Mouse (Mus musculus): ENCODE results near the gene Eif3l.

Eif3l gene

DNA sequence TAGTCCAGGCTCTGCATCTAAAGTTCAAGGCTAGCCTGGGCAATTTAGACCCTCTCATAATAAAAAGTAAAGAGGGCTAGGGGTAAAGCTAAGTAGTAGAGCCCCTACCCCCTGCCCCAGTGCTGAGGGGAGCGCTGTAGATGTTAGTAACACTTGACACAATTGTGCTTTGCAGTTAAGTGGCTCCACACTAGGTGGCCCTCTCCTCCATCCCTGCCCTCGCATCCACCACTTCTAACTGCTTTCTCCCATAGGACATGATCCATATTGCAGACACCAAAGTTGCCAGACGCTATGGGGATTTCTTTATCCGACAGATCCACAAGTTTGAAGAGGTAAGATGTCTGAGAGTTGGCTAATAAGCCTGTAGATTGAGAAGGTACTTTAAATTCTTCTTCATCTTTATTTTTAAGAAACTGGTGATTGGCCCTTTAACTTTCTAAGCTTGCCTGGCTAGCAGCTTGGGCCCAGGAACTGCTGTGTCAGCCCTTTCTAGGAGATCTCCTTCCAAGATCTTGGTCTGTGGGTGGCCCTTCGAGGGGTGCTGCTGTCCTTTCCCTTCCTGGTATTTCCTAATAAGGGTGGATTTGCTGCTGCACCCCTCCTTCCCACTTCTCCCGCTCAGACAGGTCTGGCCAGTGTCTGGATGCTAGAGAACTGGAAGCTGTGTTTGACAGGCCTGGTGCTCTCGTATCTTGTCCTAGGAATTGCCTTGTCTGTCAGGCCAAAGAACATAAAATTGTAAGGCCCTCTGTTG, 18.3 kb downstream of the Eif3l start:
- DNase-seq (ENCODE audit: low spot score in 2 of 2) = peak; percentile 51 to 61

DNA sequence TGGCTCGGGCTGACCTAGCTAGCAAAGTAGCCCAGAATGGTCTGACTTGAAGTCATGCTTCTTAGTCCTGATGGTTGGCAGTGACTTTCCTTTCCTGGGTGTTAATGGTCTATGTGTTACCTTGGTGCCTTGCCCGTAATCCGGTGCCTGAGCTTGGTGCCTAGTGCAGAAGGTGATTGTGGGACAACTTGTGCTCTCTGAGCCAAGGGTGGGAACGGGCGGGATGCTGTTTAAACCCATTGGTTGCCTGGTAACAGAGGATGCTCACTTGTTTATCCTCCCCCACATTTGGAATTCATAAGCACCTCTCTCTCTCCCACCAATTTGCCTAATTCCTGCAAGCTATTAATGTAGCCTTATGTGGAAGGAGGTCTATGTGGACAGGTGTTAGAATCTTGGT, 20.5 kb downstream of the Eif3l start:
- DNase-seq (ENCODE audit: low spot score in 2 of 2) = no peak

DNA sequence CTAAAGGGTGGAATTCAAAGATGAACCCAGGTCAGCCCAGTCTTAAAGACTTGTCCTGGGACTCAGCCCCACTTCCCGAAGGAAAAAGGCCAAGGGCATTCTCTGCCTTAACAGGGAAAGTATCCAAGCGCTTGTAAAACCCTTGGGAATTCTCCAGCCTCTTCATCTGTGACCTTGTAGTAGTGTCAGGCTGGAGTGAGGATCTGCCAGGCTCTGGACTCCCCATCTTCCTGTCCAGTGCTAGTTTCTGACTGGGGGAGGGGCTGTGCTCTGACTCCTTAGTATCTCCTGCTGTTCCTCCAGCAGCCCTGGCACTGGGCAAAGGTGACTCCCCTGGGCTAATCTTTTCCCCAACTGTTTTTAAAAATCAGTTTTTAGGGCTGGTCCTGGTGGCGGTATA, 21.6 kb downstream of the Eif3l start:
- DNase-seq (ENCODE audit: low spot score in 2 of 2) = no peak

DNA sequence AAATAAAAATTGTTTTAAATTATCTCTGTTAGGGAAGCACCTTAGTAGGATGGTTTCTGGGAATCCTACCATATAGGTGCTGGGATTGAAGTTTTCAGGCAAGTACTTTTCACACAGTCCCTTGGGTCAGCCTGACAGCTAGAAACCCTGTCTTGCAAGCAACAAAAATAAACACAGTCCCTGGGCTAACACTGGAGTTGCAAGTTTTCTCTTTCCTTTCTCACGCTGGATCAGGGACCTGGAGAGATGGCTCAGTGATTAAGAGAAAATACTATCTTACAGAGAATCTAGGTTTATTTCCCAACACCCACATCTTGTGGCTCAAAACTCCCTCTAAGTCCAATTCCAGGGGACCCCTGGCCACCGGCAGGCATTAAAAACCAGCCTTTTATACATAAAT, 22.2 kb downstream of the Eif3l start:
- no peak for DNase-seq (ENCODE audit: low spot score in 2 of 2)

DNA sequence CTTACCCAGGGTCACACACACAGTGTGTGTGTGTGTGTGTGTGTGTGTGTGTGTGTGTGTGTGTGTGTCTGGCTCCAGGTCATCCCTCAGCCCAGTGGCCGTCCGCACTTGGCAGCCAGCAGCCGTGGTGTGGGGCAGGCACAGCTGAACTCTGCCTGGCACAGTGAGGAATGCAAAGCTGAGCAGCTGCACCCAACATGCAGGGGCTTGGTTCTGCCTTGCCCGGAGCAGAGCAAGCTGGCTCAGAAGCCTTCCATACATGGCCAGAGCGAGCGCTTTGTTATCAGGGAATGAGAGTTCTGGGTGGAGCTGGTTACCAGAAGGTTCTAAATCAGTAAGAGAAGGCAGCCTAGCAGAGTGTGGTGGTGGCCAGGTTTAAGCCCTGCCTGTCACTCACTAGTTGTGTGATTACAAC, 22.6 kb downstream of the Eif3l start:
- DNase-seq (ENCODE audit: low spot score in 2 of 2) = peak in 1 of 2 experiments; percentile 38

DNA sequence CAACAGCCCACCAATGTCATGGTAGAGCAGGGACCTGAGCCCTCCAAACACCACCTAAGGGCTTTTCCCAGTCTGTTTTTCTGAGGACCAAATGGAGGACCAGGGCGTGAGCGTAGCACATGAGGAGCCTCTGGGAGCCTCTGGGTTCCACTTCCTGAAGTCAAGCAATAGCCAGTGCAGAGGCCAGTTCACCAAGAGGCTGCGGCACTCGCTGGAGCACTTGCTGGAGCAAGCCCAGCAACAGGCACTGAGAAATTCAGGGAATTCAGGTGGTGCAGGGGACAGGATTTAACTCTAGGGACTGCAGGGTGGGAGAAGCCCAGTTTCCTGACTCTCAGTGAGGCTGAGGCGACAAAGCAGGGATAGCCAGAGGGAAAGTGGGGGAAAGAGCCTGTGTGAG, 23.2 kb downstream of the Eif3l start:
- no peak for DNase-seq (ENCODE audit: low spot score in 2 of 2)

DNA sequence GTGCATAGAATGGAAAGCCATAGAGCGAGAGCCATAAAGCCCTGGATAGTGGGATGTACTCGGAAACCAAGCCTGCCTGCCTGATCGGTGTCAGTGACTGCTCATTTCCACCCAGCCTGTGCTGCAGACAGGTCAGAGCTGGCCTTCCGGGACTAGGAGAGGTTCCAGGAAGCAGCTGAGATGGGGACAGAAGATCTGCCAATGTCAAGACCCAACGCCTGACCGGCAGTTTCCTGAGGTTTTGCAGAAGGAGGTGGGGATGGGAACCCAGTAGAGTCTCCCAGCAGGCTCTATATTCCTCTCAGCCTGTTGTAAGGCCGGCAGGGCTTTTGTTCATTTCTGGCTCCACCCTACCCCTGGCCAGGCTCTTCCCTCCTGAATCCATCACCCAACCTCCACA, 23.9 kb downstream of the Eif3l start:
- DNase-seq (ENCODE audit: low spot score in 2 of 2) = no peak

DNA sequence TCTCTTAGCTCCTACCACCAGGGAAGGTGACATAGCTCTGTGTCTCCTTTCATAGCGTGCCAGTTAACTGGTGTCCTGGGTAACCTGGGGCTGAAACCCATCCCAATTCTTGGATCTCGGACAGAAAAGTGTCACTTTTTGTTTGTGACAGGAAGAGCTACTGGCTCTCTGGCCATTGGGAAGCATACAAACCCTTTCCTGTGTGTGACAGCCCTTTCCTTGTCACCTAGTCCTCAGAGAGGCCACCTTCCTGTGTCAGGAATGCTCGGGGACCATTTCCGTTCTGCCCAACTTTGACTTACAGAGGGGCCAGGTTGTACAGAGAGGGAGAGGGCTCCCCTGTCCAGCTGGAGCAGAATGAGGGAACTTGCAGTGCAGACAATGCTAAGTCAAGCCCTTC, 24.5 kb downstream of the Eif3l start:
- no peak for DNase-seq (ENCODE audit: low spot score in 2 of 2)

DNA sequence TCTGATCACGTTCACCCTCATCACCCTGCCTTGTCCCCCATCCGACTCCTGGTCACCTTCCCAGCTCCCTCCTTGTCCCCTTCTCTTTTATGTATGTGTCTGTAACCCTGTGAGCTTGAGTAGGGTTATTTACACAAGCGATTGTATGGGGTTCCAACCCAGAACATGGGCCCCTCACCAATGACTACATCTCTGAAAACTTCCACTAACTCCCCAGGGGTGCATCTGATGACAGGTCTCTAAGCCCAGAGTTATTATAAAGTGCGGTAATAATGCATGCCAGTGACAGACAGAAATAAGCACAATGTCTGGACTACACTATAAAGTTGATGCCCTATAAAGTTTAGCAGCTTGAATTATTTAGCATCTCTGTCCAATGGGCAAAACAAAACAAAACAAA, 25.4 kb downstream of the Eif3l start:
- no peak for DNase-seq (ENCODE audit: low spot score in 2 of 2)

DNA sequence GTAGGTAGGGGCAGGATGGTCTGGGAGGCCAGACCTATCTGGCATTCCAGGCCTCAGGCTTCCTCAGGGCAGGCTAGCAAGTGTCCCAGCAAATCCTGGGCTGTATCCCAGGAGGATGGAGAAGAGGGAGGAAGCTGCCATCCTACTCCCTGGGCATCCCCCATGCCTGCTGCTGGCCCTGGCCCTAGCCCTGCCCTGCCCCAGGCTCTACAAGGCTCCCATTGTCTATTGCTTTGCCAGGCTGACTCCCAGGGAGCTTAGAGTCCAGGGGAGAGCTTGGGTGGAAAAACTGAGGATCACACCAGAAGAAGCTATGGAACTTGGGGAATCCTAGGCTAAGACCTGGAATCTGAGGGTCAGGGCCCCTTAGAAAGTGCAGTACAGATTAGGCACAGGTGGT, 26.6 kb downstream of the Eif3l start:
- no peak for DNase-seq (ENCODE audit: low spot score in 2 of 2)

DNA sequence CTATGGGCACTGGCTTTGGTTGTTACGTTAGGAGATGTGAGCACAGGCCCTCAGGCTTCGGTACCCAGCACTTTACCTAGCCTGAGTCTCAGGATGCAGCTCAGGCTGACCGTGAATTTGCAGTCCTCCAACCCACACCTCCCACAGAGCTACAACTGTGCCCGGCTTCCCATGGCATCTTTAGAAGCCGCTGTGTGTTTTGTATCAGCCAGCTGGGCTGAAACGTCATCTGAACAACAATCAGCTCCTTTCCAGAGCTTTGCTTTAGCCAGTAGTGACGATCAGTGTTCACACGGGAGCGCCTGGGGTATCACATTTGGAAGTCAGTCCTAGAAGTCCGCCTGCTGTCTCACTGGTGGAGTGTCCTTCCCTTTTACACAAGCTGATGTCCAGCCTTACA, 28.3 kb downstream of the Eif3l start:
- DNase-seq (ENCODE audit: low spot score in 2 of 2) = peak; percentile 31 to 33

DNA sequence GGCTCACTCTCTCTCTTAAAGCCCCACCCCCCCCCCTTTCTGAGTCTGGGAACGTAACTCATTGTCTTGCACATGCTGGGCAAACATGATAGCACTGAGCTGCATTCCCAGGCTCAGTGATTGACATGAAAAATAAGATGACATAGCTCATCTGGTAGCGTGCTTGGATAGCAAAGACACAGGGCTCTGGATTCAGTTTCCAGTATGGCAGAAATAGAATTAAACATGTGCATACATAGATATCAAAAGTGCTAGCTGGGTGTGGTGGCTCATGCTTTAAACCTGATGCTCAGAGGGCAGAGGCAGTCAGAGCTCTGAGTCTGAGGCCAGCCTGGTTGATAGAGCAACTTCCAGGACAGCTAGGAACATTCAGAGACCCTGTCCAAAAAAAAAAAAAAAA, 30.8 kb downstream of the Eif3l start:
- DNase-seq (ENCODE audit: low spot score in 2 of 2) = no peak

DNA sequence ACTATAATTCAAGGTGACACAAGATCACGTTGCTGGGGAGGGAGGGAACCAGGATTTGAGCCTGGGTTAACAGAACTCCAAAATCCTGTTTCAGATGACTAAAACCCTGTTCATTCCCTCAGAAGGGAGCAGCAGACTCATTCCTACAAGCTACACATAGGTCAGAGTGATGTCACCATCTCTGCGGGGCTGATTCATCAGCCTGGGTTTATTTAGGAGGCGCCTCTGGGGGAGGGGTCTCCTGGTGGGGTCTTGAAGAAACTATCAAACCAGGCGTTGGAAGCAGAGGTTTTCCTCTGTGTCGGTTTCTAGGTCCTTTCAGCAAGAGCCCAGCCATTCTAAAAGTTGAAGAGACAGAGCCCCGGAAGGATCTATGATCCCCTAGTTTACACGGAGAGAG, 33.0 kb downstream of the Eif3l start:
- no peak for DNase-seq (ENCODE audit: low spot score in 2 of 2)

DNA sequence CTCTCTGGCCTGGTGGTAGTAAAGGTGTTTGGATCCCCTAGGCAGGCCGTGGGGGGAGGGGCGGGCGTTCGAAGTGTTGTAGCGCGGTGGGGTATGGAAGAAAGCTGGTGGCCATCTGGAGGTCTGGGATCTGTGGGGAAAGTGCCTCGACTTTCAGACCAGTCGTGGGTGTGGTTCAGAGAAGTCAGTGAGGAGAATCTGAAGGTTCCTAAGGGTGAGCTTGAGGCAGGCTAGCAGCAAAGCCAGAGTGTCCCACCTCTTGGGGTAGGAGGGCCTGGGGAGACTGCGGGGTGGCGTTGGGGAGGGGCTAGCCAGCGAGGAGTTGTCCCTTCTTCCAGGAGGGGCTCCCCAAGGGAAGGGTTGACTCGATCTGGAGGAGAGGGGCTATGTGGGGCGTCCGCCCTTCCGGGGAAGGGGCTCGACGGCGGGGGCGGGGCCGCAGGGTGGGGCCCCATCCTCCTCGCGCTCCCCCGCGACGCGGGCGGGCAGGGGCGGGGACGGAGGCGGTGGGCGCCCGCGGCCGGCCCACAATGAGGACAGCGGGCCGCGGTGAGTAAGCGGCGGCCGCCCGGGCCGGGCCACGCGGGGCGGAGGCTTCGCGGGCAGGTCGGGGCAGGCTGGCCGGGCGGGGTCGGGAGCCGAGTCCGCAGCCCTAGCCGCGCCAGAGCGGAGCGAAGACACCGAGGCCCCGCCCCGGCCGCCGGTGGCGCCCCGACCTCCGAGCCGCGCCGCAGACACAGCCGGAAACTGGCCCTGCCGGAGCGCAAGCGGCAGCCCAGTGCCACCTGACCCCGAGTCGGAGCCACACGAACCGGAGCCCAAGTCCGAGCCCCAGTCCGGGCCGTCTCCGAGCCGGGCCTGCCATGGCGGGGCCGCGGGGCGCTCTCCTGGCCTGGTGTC, 33.7 kb downstream of the Eif3l start, which contains the start of gene Micall1:
Gene Micall1, plus strand, starts transcription at position 478 of the 900 bp plus-strand sequence.
- DNase-seq (ENCODE audit: low spot score in 2 of 2) = peak in 1 of 2 experiments; percentile 43

DNA sequence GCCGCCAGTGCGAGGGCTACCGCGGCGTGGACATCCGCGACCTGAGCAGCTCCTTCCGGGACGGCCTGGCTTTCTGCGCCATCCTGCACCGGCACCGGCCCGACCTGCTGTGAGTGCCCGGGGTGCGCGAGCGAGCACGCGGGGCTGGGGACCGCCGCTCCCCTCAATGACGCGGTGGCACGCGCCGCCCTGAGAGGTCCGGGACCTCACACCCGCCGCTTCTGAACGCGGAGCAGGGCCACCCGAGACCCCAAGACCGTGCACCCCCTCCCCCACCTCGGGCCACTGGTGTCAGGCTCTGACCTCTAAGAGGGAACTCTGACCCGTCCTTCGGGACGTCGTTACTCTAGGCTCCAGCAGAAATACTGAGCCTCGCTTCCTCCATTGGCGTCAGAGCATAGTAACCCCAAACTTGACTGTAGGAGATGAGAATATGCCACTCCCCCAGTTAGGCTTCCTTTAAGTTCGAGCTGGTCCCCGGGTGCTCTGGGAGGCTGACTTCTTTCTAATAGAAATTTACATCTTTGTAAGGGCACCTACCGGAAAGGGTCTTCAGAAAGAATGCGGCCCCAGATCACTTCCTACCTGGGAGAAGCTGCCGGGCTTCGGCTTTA, 34.4 kb downstream of the Eif3l start:
- no peak for DNase-seq (ENCODE audit: low spot score in 2 of 2)

DNA sequence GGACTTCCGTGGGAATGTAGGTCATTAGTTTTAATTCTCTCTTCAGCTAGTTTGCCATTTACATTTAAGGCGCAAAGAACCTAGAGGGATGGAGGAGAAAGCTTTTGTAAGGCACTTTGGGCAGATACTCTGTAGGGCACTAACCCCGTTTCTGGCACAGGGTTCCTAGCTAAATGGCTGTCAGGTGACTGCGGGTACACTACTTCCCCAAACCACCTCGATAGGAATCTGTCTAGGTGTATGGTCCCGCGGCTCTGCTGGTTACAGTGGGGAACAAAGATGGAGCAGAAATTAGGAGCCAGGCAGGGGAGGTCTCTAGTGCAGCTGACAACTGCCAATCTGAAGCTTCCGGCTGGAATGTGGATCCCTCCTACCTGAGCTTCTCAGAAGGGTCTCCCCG, 35.1 kb downstream of the Eif3l start:
- no peak for DNase-seq (ENCODE audit: low spot score in 2 of 2)

DNA sequence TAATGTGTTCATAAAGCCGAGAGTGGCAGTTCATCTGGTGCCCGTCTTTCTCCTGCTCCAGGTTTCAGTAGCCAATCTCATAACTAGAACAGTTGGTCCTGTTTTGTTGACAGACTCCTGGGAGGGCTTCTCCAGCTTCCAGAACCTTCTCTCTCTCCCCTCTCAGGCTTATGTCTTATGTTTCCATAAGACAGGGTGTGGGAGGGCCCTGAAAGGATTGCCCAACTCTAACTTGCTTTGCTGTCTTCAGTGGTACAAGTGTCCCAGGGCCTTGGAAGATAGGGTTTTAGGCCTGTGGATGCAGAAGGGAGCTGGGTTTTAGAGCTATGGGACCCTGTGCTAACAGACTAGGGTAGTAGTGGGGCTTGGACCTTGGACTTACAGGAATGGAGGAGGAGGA, 35.5 kb downstream of the Eif3l start:
- DNase-seq (ENCODE audit: low spot score in 2 of 2) = no peak

DNA sequence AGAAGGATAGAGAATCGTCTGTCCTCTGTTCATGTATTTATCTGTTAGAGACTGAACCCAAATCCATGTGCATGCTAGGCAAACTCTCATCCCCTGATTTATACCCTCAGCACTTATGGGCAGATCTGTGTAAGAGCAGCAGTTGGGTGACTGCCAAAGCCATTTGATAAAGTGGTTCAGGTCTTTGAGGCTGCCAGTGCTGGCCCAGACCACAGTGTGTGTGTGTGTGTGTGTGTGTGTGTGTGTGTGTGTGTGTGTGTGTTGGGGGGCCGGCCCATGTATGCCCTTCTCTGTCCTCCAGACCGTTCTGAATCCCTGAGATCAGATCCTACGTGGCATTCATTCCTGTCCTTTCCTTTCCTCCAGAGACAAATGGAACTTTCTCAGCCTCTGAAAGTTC, 36.8 kb downstream of the Eif3l start:
- DNase-seq (ENCODE audit: low spot score in 2 of 2) = no peak

DNA sequence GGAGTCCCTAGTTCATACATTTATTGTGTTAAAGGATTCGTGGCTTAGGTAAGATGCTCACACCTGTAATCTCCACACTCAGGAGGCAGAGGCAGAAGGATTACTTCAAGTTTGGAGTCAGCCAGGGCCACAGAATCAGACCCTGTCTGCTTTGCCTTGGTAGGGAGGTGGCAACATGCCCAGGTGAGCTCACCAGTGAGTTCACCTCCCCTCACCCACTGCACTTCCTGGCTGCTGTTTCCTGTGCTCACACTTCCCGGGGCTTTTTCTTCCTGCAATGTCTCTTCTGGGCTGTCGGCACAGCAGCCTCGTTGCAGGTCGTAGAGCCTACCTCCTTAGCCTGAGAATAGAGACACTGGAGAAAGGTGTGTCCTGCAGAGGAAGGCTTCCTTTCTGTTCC, 40.3 kb downstream of the Eif3l start:
- no peak for DNase-seq (ENCODE audit: low spot score in 2 of 2)

DNA sequence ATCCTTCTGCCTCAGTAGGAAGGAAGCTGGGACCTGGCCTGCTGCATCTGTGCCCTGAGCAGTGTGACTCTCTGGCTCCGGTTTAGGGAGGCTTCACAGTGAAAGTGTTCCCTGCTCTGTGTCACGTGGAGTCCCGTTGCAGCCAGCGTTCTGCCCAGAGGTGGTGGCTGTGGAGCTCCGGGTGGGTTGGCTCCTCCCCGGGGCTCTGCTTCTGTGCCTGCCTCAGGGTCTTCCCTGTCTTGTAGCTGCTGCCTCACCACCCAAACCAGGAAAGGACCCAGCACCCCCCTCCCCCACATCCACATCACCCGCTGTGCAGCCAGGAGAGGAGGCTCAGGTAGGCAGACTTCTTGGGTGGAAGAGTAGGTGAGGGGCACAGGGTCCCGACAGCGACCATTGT, 44.5 kb downstream of the Eif3l start:
- no peak for DNase-seq (ENCODE audit: low spot score in 2 of 2)

DNA sequence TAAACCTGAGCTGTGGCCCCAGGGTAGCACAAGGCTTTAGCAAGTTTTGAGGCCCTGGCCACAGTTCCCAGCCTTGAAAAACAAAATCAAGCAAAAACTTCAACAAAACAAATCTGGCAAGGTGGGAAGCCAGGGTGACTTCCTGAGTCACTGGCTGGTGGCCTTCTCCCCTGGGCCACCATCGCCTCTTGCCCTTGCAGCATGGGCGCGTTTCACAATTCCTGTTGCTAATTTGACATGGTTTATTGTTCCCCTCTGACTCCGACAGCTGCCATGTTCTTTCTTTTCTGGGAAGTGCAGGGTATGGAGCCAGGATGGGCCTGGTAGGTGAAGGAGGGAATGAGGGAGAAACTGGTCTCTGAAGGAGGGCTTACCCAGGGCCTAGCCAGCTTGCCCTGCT, 47.1 kb downstream of the Eif3l start:
- DNase-seq (ENCODE audit: low spot score in 2 of 2) = no peak

DNA sequence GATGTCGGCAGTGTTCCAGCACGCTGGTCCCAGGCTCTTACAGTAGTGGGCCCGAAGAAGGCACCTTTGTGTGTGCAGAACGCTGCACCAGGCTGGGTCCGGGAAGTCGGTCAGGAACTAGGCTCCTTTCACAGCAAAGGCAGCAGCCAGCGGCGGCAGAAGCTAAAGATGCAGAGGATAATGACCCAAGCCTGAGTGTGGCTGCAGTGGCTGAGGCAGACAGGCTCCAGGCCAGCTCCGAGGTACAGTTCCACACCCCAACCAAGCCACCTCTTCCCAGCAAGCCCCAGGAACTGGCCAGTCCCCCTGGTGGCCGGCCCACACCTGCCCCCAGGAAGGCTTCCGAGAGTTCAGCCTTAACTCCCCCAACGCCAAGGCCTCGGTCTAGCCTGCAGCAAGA, 47.6 kb downstream of the Eif3l start:
- DNase-seq (ENCODE audit: low spot score in 2 of 2) = no peak

DNA sequence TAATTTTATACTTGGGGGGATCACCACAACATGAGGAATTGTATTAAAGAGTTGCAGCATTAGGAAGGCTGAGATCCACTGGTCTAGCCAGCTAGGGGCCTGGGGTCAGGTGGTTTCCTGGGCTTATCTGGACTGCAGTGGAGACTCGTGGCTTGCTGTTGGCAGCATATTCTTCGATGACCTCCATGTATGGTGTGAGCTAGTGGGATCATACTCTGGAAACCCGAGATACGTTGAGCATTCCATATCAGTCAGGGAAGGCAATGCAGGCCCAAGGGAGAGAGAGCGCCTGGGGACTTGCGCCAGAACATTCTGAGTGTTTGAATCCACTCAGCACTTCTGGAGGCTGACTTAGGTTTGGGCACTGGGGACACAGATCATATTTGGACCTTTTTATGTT, 48.8 kb downstream of the Eif3l start:
- no peak for DNase-seq (ENCODE audit: low spot score in 2 of 2)
